Mouse (Mus musculus) hindbrain, postnatal 0 days (tissue): ENCODE measurements at regions not wholly inside any gene's neighbourhood (a gene's known extent, or its start where the extent isn't known, plus 50 kb on each side); places are given as distances from the start of the nearest gene placed in this dataset.
A peak's percentile ranks its signal among the peaks of the same experiment; 100 is the strongest.

Source experiments
- ATAC-seq: fragments of 200-750 bp; cut with Nextera tagmentation; 2 replicates; pipeline ENCODE4 v1.8.0; 2017; ENCODE audit warnings: mild to moderate bottlenecking, moderate TSS enrichment, moderate library complexity
- DNase-seq: peaks from one replicate; pipeline ENCODE4 v3.0.0-alpha.2; 2015; ENCODE audit warnings: low spot score
- H3K27ac ChIP-seq: fragments of 300-500 bp; sonication (generic); 2 replicates; pipeline ENCODE4 v1.5.1; 2014; ENCODE audit warnings: mild to moderate bottlenecking
- H3K27me3 ChIP-seq: fragments of 300-500 bp; sonication (generic); 2 replicates; pipeline ENCODE4 v1.6.1; 2014; ENCODE audit warnings: low read length, mixed read lengths; ENCODE audit not compliant: insufficient read depth
- H3K36me3 ChIP-seq: fragments of 300-500 bp; sonication (generic); 2 replicates; pipeline ENCODE4 v1.6.1; 2014; ENCODE audit warnings: low read length, mixed read lengths; ENCODE audit not compliant: insufficient read depth
- H3K4me1 ChIP-seq: fragments of 300-500 bp; sonication (generic); 2 replicates; pipeline ENCODE4 v1.6.1; 2014; ENCODE audit warnings: antibody characterized with exemption, low read length, mixed read lengths; ENCODE audit not compliant: insufficient read depth
- H3K4me2 ChIP-seq: fragments of 300-500 bp; sonication (generic); 2 replicates; pipeline ENCODE4 v1.6.1; 2014; ENCODE audit warnings: low read depth, mild to moderate bottlenecking, low read length, moderate library complexity, mixed read lengths
- H3K4me3 ChIP-seq: fragments of 300-500 bp; sonication (generic); 2 replicates; pipeline ENCODE4 v1.5.1; 2014; ENCODE audit warnings: low read length
- H3K9ac ChIP-seq: fragments of 300-500 bp; sonication (generic); replicated peaks from 2 replicates; pipeline ENCODE4 v1.6.1; 2014; ENCODE audit warnings: mild to moderate bottlenecking, low read length, moderate library complexity, mixed read lengths
- H3K9me3 ChIP-seq: fragments of 300-500 bp; sonication (generic); 2 replicates; pipeline ENCODE4 v1.6.1; 2016; ENCODE audit warnings: low read length, mixed read lengths
- CTCF ChIP-seq: IDR thresholded peaks from 2 replicates; pipeline ENCODE4 v1.5.1; 2016; ENCODE audit warnings: antibody characterized with exemption, control low read depth, low read depth
- WGBS: fragments of 180-500 bp; shearing (Covaris S2); extraction: QIAGEN DNeasy Blood & Tissue Kit; methylation state at CpG from one replicate; pipeline ENCODE4 v1.1.7; 2014; 5-methylcytosine and 5-hydroxymethylcytosine counted together

DNA sequence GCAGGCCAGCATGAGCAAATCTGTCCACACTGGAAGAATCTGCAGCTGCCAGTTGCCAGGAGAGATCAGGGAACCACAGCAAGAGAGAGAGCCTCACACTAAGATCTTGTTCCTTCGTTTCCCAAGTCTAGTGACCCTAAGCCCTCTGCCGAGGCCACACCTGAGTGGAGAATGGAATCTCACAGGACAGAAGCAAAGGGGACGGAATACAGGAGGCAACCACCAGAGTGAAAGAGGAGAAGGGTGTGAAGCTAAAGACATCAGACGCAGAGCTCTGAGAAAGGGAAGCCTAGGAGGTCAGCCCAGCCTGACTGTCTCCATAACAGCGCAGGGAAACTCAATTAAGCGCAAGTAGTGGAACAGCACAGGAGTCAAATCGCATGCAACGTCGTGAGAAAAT is 75.0 kb downstream of the Suds3 start:
- no peak overlapping the region for H3K4me3 ChIP-seq
- ATAC-seq = no peak
- DNase-seq = no peak
- no peak overlapping the region for H3K27ac ChIP-seq
- H3K4me1 ChIP-seq = no peaks in the 10 kb centered on the region
- no peak overlapping the region for H3K4me2 ChIP-seq
- H3K27me3 ChIP-seq = no peaks in the 10 kb centered on the region
- TF ChIP-seq CTCF = no peak
- no peaks in the 10 kb centered on the region for H3K9me3 ChIP-seq
- WGBS = 74% methylated on average over 9 of the region's 9 CpGs
- no peaks in the 10 kb centered on the region for H3K36me3 ChIP-seq
- H3K9ac ChIP-seq = no peak overlapping the region

DNA sequence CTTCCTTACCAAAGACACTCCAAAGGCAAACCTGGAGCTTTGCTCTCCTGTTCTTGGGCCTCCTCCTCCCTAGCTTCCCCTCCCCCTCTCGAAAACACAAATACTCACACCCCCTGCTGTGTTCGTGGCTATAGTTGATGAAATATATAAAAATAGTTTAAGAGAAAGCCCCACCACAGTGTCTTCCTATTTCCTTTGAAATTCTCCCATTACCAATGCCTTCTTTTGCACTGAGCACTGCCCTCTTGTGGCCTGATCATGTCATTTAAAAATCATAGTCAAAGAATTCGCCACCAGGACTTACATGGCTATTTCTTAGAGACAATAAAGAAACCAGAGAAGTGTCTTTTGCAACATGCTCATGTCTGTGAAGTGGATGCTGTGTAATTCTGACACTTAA is 78.7 kb downstream of the Suds3 start:
- DNase-seq (peak; percentile 82), ATAC-seq (no peak)
- Histone ChIP-seq H3K27ac (0 out of 2 replicates have a peak overlapping the region, but pooled peaks have one; percentile 15), H3K4me2 (no peak overlapping the region), H3K36me3 (no peaks in the 10 kb centered on the region), H3K4me3 (no peak overlapping the region), H3K4me1 (no peaks in the 10 kb centered on the region), H3K9ac (no peak overlapping the region), H3K9me3 (no peaks in the 10 kb centered on the region), H3K27me3 (no peaks in the 10 kb centered on the region)
- TF ChIP-seq CTCF = peak; percentile 79
- 14% methylated on average over 3 of the region's 3 CpGs for WGBS

DNA sequence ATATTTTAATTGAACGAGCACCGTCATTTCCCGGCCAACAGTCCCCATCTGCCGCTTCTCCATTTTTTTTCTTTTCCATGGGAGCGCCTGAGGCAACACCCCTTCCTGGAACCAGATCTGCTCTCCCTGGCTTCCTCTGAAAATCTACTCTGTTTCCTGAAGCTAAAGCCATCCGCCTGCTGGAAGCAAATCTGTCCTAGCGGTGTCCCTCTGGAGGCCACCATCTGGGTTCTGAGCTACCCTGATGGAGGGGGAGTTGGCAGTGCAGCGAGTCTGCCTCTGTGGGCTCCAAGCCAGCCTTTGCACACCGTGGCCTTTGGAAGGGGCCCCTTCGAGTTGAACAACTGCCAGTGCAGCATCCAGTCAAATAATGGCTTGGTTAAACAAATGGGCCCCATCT is 83.8 kb downstream of the Suds3 start:
- ATAC-seq (peak; percentile 71), DNase-seq (peak; percentile 87)
- WGBS = 35% methylated on average over 10 of the region's 10 CpGs
- H3K4me2 ChIP-seq = no peak overlapping the region
- H3K4me1 ChIP-seq = no peaks in the 10 kb centered on the region
- H3K9ac ChIP-seq = no peak overlapping the region
- H3K4me3 ChIP-seq = no peak overlapping the region
- no peaks in the 10 kb centered on the region for H3K9me3 ChIP-seq
- no peaks in the 10 kb centered on the region for H3K36me3 ChIP-seq
- peak; percentile 16; the same call in 1 of the 2 replicates for TF ChIP-seq CTCF
- H3K27ac ChIP-seq = no peak overlapping the region
- H3K27me3 ChIP-seq = no peaks in the 10 kb centered on the region

DNA sequence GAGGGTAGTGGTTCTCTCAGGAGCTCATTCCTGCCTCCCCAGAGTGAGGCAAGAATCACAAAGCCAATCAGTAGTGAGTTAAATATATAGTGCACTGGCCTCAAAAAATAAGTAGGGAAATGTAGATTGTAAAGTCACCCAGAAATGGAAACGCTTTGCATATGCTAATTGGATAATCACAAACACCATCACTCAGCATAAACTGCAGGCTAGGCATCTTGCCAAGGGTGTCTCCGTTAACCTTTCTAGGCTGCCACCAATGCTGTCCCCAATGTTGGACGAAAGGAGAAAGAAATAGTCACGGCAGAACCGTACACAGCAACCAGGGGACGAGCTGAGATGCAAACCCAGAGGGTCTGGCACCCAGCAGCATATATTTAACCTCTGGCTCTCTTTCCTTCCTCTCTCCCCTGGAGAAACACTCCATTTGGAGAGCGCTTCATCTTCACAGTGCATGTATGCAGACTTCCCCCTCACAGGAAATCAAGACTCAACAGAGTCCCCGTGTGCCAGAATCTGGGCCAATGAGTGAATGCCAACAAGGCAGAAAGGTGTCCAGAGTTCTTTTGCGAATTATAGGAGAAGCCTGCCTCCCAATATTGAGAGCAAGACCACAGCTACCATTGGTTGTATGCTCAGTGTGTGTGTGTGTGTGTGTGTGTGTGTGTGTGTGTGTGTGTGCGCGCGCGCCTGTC is 90.1 kb downstream of the Suds3 start:
- peak; percentile 41 for DNase-seq

DNA sequence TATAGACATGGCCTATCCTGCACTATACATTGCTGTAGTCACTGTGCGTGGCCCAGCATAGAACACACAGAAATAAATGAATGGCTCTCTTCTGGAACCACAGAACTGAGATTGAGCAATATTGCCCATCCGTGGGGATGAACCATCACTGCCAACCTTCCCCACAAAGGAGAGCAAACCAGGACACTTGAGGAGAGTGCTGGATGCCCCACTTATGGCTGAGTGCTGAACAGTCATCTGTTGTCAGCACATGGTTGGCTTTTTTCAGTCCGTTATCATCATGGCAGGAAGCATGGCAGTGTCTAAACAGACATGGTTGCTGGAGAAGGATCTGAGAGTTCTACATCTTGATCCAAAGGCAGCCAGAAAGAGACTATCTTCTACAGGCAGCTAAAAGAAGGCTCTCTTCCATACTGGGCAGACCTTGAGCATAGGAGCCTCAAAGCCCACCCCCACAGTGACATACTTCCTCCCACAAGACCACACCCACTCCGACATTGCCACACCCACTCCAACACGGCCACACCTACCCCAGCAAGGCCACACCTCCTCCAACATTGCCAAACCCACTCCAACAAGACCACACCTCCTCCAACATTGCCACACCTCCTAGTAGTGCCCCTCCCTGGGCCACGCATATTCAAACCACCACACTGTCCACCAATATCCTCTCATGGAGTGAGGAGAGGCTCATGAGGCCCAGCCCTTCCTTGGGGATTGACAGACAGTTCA is 97.3 kb downstream of the Suds3 start:
- no peak for TF ChIP-seq CTCF

More for the DNA sequence above, 90.1 kb downstream of the Suds3 start:
- Histone ChIP-seq H3K4me3 (no peak overlapping the region), H3K36me3 (no peaks in the 10 kb centered on the region), H3K27me3 (no peaks in the 10 kb centered on the region), H3K4me1 (no peaks in the 10 kb centered on the region), H3K27ac (no peak overlapping the region), H3K9ac (no peak overlapping the region), H3K9me3 (no peaks in the 10 kb centered on the region), H3K4me2 (no peak overlapping the region)
- no peak for ATAC-seq
- no peak for TF ChIP-seq CTCF
- 54% methylated on average over 13 of the region's 13 CpGs for WGBS

DNA sequence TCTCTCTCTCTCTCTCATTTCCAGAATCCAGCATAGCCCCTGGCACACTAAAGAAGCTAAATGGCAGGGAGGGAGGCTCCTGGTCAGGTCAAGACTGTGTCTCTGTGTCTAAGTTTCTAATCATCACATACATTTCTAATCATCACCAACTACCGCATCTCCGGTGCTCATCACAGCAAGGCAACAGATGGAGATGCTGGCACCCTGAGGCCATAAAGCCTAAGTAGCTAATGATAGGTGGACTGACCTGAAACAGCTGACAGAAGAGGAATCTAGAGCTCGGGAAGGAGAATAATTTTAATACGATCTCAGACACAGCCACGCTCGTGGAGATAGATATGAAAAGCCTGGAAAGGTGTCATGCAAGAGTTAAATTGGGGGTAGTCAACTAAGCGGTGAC is 104.8 kb downstream of the Suds3 start:
- Histone ChIP-seq H3K9ac (no peak overlapping the region), H3K4me2 (no peak overlapping the region), H3K9me3 (no peaks in the 10 kb centered on the region), H3K4me3 (no peak overlapping the region), H3K36me3 (no peaks in the 10 kb centered on the region), H3K4me1 (no peaks in the 10 kb centered on the region), H3K27me3 (no peaks in the 10 kb centered on the region), H3K27ac (no peak overlapping the region)
- DNase-seq (no peak), ATAC-seq (no peak)
- TF ChIP-seq CTCF = no peak
- WGBS = 71% methylated on average over 7 of the region's 7 CpGs

More for the DNA sequence above, 97.3 kb downstream of the Suds3 start:
- Histone ChIP-seq H3K27me3 (no peaks in the 10 kb centered on the region), H3K4me2 (no peak overlapping the region), H3K36me3 (no peaks in the 10 kb centered on the region), H3K9ac (no peak overlapping the region), H3K4me3 (no peak overlapping the region), H3K9me3 (no peaks in the 10 kb centered on the region), H3K4me1 (no peaks in the 10 kb centered on the region), H3K27ac (no peak overlapping the region)
- ATAC-seq = no peak
- WGBS = 81% methylated on average over 6 of the region's 6 CpGs
- DNase-seq = no peak
